Mouse (Mus musculus): Measurements from ENCODE around the gene Abcc12. TPM values are rescaled to one million over a fixed set of nuclear protein-coding genes. Genes with fewer than 3 reads are reported as not detected.
A peak's percentile ranks its signal among the peaks of the same experiment; 100 is the strongest.

The Abcc12 gene
- total RNA-seq, 2 experiments from 2014 or later = not detected

DNA sequence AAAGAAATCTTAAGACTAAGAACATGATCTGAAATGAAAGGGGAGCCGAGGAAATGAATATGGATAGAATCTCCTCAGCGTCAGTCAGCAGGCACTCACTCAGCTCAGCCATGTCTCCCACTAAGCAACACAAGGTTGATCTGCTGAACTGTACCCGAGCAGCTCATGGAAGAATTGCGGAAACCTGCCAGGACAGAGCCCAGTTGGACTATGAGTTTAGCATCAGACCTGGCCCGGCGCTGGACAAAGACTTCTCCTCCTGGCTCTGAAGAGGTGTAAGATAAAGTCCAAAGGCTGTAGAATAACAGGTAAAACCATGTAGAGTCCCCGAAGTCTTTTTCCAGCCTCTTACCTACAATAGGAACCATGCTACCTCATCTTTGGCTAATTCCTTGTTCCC is 17.2 kb upstream of the Abcc12 start:
- TF ChIP-seq CTCF (IDR thresholded peaks at IDR 0.05) = no peak
- intact Hi-C loops (cut with DNase I) = no loop called here
- no peak for DNase-seq
- H3K4me3 ChIP-seq = no peak overlapping the region
- no peak overlapping the region for H3K27ac ChIP-seq

DNA sequence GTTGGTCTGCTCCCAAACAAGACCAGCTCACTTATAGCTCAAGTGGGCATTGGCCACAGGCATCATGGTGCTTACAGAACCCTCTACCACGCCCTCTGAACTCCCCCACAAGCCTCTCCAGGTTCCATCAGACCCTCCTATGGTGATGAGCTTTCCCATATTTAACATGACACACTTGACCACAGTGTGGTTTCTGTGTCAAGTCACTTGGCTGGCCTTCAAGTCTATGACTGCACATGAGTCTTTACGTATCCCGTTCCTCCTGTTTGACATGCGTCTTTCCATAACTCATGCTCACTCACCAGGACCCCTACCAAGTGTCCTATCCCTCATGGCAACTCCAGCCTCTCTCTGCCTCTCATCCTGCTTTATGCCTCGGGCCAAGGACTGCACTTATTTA is 15.2 kb upstream of the Abcc12 start:
- DNase-seq = no peak
- no peak for TF ChIP-seq CTCF (IDR thresholded peaks at IDR 0.05)
- intact Hi-C loops (cut with DNase I) = no loop called here
- Histone ChIP-seq H3K4me3 (no peak overlapping the region), H3K27ac (no peak overlapping the region)

DNA sequence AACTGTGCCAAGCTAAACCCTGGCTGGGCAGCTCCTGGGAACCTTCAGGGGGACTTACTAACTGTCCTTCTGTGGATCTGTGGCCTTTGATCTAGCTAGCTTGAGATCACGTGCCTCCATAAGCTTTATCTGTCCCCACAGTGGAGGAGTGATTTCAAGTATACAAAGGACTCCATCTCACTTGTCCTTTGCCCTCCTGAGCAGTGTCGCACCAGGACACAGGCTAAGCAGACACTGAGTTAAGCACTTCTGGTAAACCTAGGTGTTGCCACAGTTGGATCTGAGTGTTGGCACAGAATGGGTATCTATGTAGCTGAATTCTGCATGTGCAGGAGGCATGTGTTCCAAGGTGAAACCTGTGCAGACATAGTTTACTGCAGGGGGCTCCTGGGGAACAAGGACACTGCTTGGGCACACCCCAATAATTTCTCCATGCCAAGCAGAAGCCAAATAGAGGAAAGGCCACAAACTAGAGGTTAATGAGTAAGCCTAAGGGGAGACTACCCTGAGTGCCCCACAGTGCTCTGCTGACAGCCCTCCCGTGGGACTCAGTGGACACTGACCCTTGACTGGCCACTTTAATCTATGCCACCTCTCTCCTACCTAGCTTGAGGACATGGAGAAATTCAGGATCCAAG is 13.8 kb upstream of the Abcc12 start:
- intact Hi-C loops (cut with DNase I) = no loop called here
- TF ChIP-seq CTCF (IDR thresholded peaks at IDR 0.05) = no peak
- no peak overlapping the region for H3K4me3 ChIP-seq
- DNase-seq = no peak
- H3K27ac ChIP-seq = no peak overlapping the region

DNA sequence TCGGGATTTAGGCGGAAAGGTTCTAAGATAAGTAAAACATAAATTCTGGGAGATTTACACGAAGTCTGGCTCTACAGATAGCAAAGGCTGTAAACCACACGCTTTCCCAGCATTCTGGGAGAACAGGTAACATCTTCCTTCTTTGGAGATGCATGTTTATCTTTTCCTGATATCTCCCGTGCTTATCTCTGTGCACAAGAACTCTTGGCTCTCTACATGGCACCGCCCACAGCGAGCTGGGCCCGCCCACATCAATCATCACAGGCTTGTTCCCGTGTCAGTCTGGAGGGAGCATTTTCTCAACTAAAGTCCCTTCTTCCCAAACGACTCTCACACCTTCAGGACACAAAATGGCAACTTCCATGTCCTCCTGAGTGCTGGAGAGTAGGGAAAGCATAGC is 12.6 kb upstream of the Abcc12 start:
- Histone ChIP-seq H3K27ac (no peak overlapping the region), H3K4me3 (no peak overlapping the region)
- intact Hi-C loops (cut with DNase I) = no loop called here
- DNase-seq = no peak
- no peak for TF ChIP-seq CTCF (IDR thresholded peaks at IDR 0.05)

DNA sequence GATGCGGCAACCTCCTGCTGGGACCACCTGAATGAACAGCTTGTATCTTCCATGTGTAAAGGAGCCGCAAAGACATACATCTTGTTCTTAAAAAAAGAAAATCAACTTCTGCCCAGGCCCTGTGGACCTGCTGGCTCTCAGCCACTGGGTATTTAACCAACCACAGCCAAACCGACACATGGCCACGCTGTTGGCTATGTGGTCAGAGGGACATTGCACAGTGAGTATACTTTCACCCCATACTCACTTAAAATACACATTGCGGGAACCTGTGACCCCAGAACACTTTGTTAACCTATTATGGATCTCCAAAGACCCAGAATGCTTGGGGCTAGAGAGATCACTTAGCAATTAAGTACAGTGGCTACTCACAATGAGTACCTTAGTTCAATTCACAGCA is 7.9 kb upstream of the Abcc12 start:
- TF ChIP-seq CTCF (IDR thresholded peaks at IDR 0.05) = no peak
- Histone ChIP-seq H3K27ac (no peak overlapping the region), H3K4me3 (no peak overlapping the region)
- no peak for DNase-seq
- intact Hi-C loops (cut with DNase I) = no loop called here

DNA sequence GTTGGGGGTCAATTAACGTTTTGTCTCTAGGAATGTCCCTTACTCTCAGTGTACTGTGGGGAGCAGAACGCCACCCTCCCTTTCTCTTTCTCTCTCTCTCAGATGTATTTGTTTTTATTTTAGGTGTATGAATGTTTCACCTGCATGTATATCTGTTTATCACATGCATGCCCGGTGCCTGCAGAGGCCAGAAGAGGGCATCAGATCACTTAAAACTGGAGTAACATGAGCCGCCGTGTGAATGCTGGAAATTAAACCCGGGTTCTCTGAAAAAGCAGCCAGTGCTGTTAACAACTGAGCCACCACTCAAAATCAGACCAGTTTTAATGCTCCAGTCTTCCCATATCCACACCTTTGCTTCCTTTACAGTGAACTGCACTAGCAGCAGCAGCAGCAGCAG is 6.2 kb upstream of the Abcc12 start:
- Histone ChIP-seq H3K27ac (no peak overlapping the region), H3K4me3 (no peak overlapping the region)
- DNase-seq = no peak
- TF ChIP-seq CTCF (IDR thresholded peaks at IDR 0.05) = peak; percentile 34; the same call in 1 of the 2 replicates
- intact Hi-C loops (cut with DNase I) = no loop called here

DNA sequence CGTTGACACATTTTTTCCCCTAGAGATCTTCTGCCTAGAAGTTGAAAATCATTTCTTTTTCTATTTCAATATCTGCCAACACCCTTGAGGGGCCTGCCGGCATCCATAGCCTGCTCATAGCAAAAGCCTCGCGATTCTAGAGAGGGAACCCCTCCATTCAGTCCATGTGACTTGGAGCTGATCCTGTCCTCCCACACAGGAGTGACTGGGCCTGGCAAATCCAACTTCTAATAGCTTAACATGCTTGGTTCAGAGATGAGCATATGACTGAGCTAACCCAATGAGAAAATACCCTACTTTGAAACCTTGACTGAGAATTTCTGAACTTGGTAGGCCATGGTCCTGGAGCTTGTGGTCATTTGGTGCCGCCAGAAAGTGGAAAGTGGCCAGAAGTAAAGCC is 5.6 kb upstream of the Abcc12 start:
- no peak for DNase-seq
- intact Hi-C loops (cut with DNase I) = no loop called here
- H3K27ac ChIP-seq = peak overlapping the region; percentile 74; the same call in 1 of the 2 replicates
- no peak for TF ChIP-seq CTCF (IDR thresholded peaks at IDR 0.05)
- H3K4me3 ChIP-seq = no peak overlapping the region

DNA sequence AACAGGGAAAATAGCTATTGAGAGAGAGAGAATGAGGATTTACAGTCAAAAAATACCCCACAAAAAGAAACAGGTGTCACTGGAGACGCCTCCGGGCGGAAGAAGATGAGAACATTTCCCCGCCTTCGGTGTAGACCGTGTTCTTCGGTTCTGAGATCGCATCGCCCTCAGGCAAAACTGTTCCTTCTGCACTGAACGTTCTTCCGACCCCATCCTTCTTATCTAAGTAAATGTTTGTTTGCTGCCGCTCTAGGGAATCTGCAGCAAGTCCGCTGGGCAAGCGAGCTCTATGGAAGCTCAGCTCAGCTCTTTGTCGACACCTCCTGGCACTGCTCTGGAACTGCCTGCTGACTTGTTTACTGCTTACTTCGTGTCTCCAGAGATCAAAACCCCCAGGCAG is 5.0 kb upstream of the Abcc12 start:
- peak overlapping the region; percentile 74 for H3K27ac ChIP-seq
- peak overlapping the region; percentile 77 for H3K4me3 ChIP-seq
- peak; percentile 79 for DNase-seq
- intact Hi-C loops (cut with DNase I) = loop anchor here (1.0 kb wide), 1 partner anchor 886 kb away; no protein-coding TSS in a partner anchor
- TF ChIP-seq CTCF (IDR thresholded peaks at IDR 0.05) = peak; percentile 90

DNA sequence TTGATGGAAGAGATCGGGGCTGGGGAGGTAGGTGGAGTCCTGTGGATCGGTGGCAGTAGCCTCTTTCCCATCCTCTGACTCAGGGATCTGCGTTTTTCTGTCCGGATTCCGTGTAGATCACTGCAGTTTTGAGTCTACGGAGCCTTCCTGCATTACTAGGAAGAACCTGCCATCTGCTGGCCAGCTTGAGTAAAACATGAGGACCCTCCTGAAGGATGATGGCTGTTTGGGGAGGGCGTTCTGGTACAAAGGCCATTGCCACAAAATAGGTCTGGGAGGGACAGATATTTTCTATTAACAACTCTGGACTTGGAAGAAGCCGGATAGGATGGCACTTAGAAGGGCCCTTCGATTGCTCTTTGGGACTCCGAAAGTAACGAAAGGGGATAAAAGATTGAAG is 4.6 kb upstream of the Abcc12 start:
- intact Hi-C loops (cut with DNase I) = loop anchor here (1.0 kb wide), 1 partner anchor 886 kb away; no protein-coding TSS in a partner anchor
- Histone ChIP-seq H3K27ac (peak overlapping the region; percentile 74), H3K4me3 (peak overlapping the region; percentile 77)
- peak; percentile 79 for DNase-seq
- peak; percentile 82 for TF ChIP-seq CTCF (IDR thresholded peaks at IDR 0.05)

DNA sequence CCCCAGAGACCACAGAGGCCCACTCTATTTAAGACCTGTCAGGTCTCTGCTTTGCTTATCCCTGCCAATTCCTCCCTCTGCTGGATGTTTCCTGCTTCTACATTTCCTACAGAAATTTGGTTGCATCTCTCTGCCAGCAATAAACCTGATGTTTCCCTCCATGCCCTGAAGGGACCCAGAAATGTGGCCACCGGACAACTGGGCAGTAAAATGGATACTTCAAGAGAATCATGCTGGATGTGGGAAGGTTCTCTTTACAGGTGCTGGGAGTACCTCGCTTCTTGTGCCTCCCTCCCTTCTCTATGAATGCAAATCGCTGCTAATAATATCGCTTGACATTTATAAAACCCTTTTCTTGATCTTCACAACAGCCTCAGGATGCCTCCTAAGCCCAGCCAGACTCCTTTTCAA is 1.4 kb upstream of the Abcc12 start:
- H3K4me3 ChIP-seq = no peak overlapping the region
- no peak for DNase-seq
- H3K27ac ChIP-seq = no peak overlapping the region
- TF ChIP-seq CTCF (IDR thresholded peaks at IDR 0.05) = no peak; the same call in 1 of the 2 replicates
- intact Hi-C loops (cut with DNase I) = no loop called here

DNA sequence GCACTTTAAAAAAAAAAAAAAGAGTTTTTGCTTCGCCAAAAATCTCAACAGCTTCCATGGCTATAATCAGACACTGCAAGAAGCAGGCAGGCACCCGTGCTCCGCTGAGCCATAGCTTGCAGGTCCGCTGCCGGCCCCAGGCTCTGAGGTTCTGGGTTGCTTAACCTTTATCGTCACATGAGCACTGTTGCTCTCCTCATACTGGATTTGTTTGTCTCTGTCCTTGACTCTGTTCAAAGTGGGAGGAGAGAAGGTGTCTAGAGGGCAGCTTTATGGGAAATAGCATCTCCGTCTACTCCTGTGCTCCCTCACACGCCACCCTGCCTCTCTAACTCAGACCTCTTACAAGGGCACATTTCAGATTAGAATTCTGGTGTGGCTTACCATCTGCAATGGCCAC is 1.8 kb downstream of the Abcc12 start:
- no peak for DNase-seq
- Histone ChIP-seq H3K27ac (no peak overlapping the region), H3K4me3 (no peak overlapping the region)
- intact Hi-C loops (cut with DNase I) = no loop called here
- TF ChIP-seq CTCF (IDR thresholded peaks at IDR 0.05) = no peak

DNA sequence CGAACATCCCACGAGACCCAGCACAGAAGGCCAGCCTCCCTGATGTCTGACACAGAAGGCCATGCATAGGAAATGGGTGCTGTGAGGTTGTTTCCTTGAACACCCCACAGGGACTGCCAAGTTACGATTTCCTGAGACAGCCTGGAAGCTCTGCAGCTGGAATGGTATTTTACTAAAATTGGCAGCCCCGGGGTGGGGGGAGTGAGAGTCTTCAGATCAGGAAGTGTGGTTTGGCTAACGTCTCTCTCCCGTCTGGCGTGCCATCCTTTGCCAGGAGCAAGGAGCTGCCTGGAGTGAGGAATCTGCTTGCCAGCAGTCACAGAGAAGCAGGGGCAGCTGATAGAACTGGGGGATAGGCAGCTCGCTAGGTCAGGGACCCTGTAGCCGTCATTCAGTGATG is 2.4 kb downstream of the Abcc12 start:
- no peak for DNase-seq
- Histone ChIP-seq H3K4me3 (peak overlapping the region; percentile 5; the same call in 1 of the 2 replicates), H3K27ac (0 out of 2 replicates have a peak overlapping the region, but pooled peaks have one; percentile 16)
- TF ChIP-seq CTCF (IDR thresholded peaks at IDR 0.05) = no peak
- intact Hi-C loops (cut with DNase I) = no loop called here

DNA sequence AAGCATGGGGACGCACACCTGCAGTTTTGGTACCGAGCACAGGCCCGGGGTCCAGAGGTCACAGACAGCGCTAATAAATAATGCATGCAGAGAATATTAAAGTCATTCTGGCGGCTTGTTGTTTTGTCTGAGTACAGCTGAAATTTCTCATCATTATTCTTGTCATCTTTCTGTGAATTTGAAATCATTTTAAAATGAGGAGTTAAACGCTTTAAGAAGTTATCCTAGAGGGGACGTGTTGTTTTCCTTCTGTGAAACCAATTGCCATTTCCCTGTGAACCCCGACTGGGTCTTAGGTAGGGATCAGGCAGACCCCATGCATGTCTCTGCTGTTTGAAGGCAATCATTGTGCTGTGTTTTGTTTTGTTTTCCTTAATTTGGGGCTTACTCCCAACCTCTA is 2.9 kb downstream of the Abcc12 start:
- DNase-seq = no peak
- Histone ChIP-seq H3K4me3 (no peak overlapping the region; the same call in 1 of the 2 replicates), H3K27ac (0 out of 2 replicates have a peak overlapping the region, but pooled peaks have one; percentile 8)
- intact Hi-C loops (cut with DNase I) = no loop called here
- TF ChIP-seq CTCF (IDR thresholded peaks at IDR 0.05) = no peak

DNA sequence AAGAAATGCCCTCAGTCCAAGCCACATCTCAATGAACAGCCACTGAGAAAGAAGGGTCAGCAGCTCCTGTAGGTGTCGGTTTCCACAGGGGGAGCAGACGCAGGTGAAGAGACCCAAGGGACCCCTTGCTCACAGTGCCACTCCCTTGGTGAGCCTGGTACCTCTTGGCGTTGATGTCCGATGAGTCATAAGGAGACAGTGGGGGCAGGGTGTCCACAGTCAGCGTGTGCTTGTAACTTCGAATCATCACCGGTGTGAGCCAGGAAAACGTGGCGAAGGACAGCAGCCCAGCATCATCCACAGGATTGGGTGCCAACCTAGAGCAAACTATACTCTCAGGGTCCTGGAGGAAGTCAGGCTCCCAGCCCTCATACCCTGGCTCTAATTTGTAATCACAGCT is 16.8 kb downstream of the Abcc12 start:
- no peak for DNase-seq

More for the DNA sequence above, 16.8 kb downstream of the Abcc12 start:
- Histone ChIP-seq H3K27ac (no peak overlapping the region), H3K4me3 (no peak overlapping the region)
- no peak for TF ChIP-seq CTCF (IDR thresholded peaks at IDR 0.05)
- intact Hi-C loops (cut with DNase I) = no loop called here
